Mouse (Mus musculus): ENCODE results near the gene Phc2. TPM values are rescaled to one million over a fixed set of nuclear protein-coding genes. Genes with fewer than 3 reads are reported as not detected.

Gene Phc2
- polyA plus RNA-seq (2017; shearing (Covaris generic)), result 100 to 1,000 TPM in 1 of 2 experiments, 10 to 100 TPM in 1; 86.7 to 107 TPM

DNA sequence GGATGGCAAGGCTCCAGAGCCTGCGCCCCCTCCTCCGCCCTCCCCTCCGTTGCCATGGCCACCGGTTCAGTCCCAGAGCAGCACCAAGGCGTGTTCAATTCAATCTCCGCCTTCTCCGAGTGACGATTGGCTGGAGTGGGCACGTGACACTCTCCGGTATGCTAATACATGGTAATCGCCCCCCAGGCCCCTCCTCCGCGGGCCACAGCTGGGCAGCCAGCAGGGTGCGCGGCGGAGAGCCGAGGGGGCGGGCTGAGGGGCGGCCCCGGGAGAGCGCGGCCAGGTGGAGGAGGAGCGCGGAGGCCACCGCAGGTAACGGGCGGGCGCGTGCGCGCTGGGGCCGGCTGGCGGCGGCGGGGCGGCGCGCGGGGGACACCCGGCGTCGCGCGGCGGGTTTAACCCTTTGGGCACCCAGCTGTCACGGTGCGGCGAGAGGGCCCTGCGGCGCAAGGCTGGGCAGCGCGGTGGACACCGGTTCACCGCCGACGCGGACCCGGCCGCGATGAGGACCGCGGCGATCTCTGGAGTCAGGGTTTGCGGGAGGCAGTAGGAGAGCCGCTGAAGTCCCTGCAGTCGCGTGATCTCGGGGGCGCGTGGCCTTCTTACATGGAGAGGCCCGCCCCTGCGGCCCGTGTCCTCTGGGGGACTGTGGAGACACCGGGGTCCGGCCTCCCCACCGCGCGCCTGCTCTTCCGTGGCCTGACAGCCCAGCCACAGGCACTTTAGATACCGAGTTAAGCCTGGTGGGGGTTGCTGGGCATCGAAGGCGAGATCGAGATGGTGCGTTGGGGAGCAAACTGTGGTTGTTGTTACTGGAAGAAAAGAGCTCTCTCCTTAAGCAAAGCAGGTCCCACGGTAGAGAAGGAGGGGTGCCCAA lies at the start of gene Phc2:
TSS of gene Phc2 (plus strand) at position 198 of the 877 bp plus-strand sequence.

DNA sequence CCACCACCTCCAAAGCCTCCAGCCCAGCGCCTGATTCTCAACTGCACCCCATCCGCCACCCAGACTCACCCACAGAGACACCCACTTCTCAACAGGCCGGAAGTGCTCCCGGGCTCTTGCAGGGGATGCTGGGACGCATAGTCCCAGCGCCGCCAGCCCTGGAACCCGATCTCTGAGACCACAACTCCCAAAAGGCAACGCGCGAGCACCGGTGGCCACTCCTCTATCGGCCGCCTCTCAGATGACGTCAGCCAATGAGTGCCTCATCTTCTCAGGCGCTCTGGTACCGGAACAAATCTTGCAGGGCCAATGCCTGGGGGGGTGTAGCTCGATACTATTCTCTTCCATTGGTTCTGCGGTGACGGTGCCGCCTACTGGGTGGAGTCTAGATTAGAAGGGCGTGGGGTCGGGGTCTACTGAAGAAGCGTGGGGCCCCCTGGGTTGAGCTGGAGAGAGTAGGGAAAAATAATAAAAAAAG lies 44.5 kb upstream of the Phc2 start, which contains the start of gene Zscan20:
TSS of gene Zscan20 (minus strand) at position 174 of the 478 bp plus-strand sequence.

GRCm38 (mm10) chr4:128618246-128618911 lies 36.1 kb upstream of the Phc2 start, which contains the start of gene Tlr12:
Gene Tlr12, minus strand, starts transcription at chr4:128618619.

GRCm38 (mm10) chr4:128755064-128755463 lies 100.6 kb downstream of the Phc2 start, which contains the start of gene A3galt2:
Gene A3galt2, plus strand, starts transcription at chr4:128755364.

Other genes starting within 250 kb of the Phc2 start
- gene Zscan20, start 44.6 kb upstream of the Phc2 start, polyA plus RNA-seq (2017; shearing (Covaris generic)), result 1 to 10 TPM; 6.7 to 8.2 TPM
- 1 to 10 TPM; 1.9 to 2.8 TPM for gene Tlr12, start 36.1 kb upstream of the Phc2 start, polyA plus RNA-seq (2017; shearing (Covaris generic))
- under 1 TPM; 0.05 to 0.06 TPM for gene A3galt2, start 100.7 kb downstream of the Phc2 start, polyA plus RNA-seq (2017; shearing (Covaris generic))
- 10 to 100 TPM; 31.8 to 34.8 TPM for gene Zfp362, start 151.3 kb downstream of the Phc2 start, polyA plus RNA-seq (2017; shearing (Covaris generic))
- 10 to 100 TPM in 1 of 2 experiments, 1 to 10 TPM in 1; 9.3 to 14.9 TPM for gene Trim62, start 228.9 kb downstream of the Phc2 start, polyA plus RNA-seq (2017; shearing (Covaris generic))